In the genomic region with DNA sequence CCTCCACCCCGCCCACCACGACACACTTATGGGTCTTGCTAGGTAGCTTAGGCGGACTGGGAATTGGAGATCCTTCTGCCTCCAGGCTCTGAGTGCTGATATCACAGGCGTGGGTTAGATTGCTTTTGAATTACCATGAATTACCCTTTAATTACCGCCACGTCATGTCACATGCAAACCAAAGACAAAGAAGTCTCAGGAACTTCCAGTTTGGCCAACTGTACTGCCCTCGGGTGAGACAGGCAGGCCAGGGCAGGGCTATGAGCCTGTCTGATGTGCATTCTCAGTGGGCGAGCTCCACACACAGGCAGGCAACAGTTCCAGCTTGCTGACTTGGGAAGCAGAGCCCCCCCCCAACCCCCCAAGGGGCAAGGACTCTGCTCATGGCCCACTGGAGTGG, we compare ENCODE assay signal across 18 mouse cellular contexts.
"Had no signal": no experiment of that assay in that cellular context is flagged by ENCODE, and none has a peak within 500 bp of the region (broad histone marks: within the 10 kb centered on the region; RNA-seq: fewer than 3 reads in every experiment).

No protein-coding gene starts in this region.

- H3K4me3 ChIP-seq: left cerebral cortex, adult 2 months; megakaryocyte, embryonic 14.5 days; midbrain, embryonic 10.5 days; midbrain, embryonic 13.5 days; myocyte; neural tube, embryonic 13.5 days had no signal

- H3K4me1 ChIP-seq: neural tube, embryonic 13.5 days had no signal

- ATAC-seq: liver, postnatal 0 days; lung, postnatal 0 days; midbrain, embryonic 13.5 days; midbrain, embryonic 16.5 days had no signal

- H3K9me3 ChIP-seq: megakaryocyte, embryonic 14.5 days; midbrain, embryonic 10.5 days; midbrain, embryonic 13.5 days; neural tube, embryonic 13.5 days had no signal

- H3K27ac ChIP-seq: kidney, postnatal 0 days; left cerebral cortex, adult 2 months; liver, embryonic 14.5 days; midbrain, embryonic 10.5 days; midbrain, embryonic 13.5 days; neural tube, embryonic 13.5 days had no signal

- H3K4me2 ChIP-seq: lung, embryonic 14.5 days; midbrain, embryonic 13.5 days; neural tube, embryonic 13.5 days had no signal

- H3K9ac ChIP-seq: liver, embryonic 14.5 days; liver, postnatal 0 days; lung, embryonic 14.5 days; midbrain, embryonic 13.5 days; neural tube, embryonic 13.5 days had no signal

- DNase-seq: kidney, postnatal 25 days; layer of hippocampus, postnatal 36 days; liver, postnatal 0 days; retina, postnatal 1 day; right cerebral cortex, postnatal 25 days; thymus, adult 18-20 months; thymus, postnatal 36 days had no signal

- H3K36me3 ChIP-seq: midbrain, embryonic 10.5 days; midbrain, embryonic 13.5 days; neural tube, embryonic 13.5 days had no signal

- H3K27me3 ChIP-seq: midbrain, embryonic 13.5 days; neural tube, embryonic 13.5 days had no signal
